Mouse (Mus musculus) lung, postnatal 36 days (tissue): ENCODE data around the gene Mfsd6l.
A peak's percentile ranks its signal among the peaks of the same experiment; 100 is the strongest.

Experiments
- DNase-seq: peaks from one replicate; pipeline ENCODE4 v3.0.0; 2022; ENCODE audit warnings: mixed read lengths

Mfsd6l gene

GRCm38 (mm10) chr11:68607046-68607445, 51.1 kb downstream of the Mfsd6l start:
- DNase-seq, result peak; percentile 15
